Mouse (Mus musculus): ENCODE results near the gene Hmga1b. TPM values are rescaled to one million over a fixed set of nuclear protein-coding genes. Genes with fewer than 3 reads are reported as not detected.
A peak's percentile ranks its signal among the peaks of the same experiment; 100 is the strongest.

The Hmga1b gene
- polyA plus RNA-seq, 1 experiment from 2014 or later = 1.7 TPM

DNA sequence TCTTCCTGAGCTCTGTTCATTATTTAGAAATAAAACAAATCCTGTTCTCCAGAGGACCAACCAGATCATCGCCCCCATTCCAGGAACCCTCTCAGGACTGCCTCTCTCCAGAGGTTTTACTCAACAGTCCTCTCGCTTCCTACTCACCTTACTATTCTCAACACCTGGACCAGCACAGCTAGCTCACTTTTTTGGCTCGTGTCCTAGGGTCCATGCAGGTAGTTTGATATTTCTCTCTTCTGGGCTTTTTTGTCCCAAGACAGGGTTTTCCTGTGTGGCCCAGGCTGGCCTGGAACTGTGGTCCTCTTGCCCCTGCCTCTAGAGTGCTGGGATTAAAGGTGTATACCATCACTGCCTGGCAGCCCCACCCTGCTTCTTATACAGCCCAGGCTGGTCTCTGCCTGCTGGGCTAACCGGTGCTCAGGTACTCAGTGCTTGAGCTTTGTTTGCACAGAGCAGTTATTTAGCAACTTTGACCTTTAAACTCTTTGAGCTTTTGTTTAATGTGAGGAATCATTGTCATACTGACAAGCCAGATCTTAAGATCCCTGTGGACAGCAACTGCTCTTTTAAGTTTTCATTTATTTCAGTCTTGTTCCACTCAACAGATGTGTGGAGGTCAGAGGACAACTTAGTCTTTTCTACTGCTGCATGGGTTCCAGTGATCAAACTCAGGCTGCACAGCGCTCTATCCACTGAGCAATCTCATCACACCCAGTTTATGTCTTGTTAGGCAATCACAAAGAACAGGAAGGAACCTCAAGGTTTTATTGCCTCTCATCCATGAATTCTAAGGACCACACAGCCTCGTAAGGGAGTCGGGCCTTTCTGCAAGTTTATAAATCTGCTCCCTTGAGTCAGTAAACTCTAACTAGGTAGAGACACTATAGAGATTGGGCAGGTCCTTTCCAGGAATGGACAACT, 43.0 kb downstream of the Hmga1b start:
- ATAC-seq = 0 out of 2 replicates have a peak, but pooled peaks have one; percentile 20
- no peaks in the 10 kb centered on the region for H3K4me1 ChIP-seq (replicated peaks; ENCODE audit: control insufficient read depth, insufficient read depth, low read length)
- H3K27ac ChIP-seq (ENCODE audit: low read length) = no peak overlapping the region
- 87% methylated on average over 7 of the region's 7 CpGs for WGBS
- no peak overlapping the region for H3K4me2 ChIP-seq (ENCODE audit: low read length)
- no peaks in the 10 kb centered on the region for H3K27me3 ChIP-seq (replicated peaks; ENCODE audit: control insufficient read depth, insufficient read depth, low read length)
- no peak overlapping the region for H3K9ac ChIP-seq (replicated peaks; ENCODE audit: low read depth, low read length)
- peaks cover 31% of the 10 kb centered on the region for H3K36me3 ChIP-seq (ENCODE audit: control insufficient read depth, insufficient read depth)
- no peak overlapping the region for H3K4me3 ChIP-seq (replicated peaks; ENCODE audit: low read length)
- no peaks in the 10 kb centered on the region for H3K9me3 ChIP-seq (ENCODE audit: control insufficient read depth, low read length)

DNA sequence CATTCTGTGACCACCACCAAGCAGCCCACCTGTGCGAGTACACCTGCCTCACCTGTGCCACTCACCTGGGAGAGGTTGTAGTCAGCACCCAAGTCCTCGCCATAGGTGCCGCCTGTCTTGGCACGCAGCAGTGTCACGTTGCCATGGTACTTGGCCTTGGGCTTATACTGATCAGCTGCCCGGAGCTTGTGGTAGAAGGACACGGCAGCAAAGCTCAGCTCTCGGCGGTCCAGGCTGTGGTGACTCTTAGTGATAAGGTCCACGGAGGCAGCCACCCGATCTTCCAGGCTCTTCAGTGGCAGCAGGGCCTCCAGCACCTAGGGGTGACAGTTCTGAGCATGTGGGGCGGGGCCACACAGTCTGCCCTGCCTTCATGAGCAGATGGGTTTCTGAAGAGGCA, 45.4 kb downstream of the Hmga1b start:
- Histone ChIP-seq H3K27ac (ENCODE audit: low read length) (no peak overlapping the region), H3K4me1 (replicated peaks; ENCODE audit: control insufficient read depth, insufficient read depth, low read length) (no peaks in the 10 kb centered on the region), H3K4me3 (replicated peaks; ENCODE audit: low read length) (no peak overlapping the region), H3K4me2 (ENCODE audit: low read length) (no peak overlapping the region), H3K36me3 (ENCODE audit: control insufficient read depth, insufficient read depth) (peaks cover 54% of the 10 kb centered on the region), H3K9ac (replicated peaks; ENCODE audit: low read depth, low read length) (no peak overlapping the region), H3K9me3 (ENCODE audit: control insufficient read depth, low read length) (no peaks in the 10 kb centered on the region), H3K27me3 (replicated peaks; ENCODE audit: control insufficient read depth, insufficient read depth, low read length) (no peaks in the 10 kb centered on the region)
- no peak for ATAC-seq
- 94% methylated on average over 12 of the region's 12 CpGs for WGBS

DNA sequence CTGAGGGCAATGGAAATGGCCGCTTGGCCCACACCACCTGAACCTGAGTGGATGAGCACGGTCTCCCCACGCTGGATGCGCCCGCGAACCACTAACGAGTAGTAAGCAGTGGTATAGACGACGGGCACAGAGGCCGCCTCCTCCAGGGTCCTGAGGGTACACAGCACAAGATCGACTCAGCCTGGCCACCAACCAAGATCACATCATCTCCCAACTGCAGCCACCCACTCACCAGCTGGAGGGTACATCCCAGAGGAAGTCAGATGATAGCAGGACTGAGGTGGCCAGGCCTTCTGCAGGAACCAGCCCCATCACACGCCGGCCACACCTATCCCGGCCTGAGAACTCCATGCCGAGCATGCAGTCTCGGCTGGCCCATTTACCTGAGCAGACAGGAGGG, 49.5 kb downstream of the Hmga1b start:
- WGBS = 94% methylated on average over 16 of the region's 16 CpGs
- no peak for ATAC-seq
- no peaks in the 10 kb centered on the region for H3K27me3 ChIP-seq (replicated peaks; ENCODE audit: control insufficient read depth, insufficient read depth, low read length)
- no peak overlapping the region for H3K27ac ChIP-seq (ENCODE audit: low read length)
- H3K9me3 ChIP-seq (ENCODE audit: control insufficient read depth, low read length) = no peaks in the 10 kb centered on the region
- H3K4me3 ChIP-seq (replicated peaks; ENCODE audit: low read length) = no peak overlapping the region
- H3K4me1 ChIP-seq (replicated peaks; ENCODE audit: control insufficient read depth, insufficient read depth, low read length) = no peaks in the 10 kb centered on the region
- no peak overlapping the region for H3K4me2 ChIP-seq (ENCODE audit: low read length)
- H3K9ac ChIP-seq (replicated peaks; ENCODE audit: low read depth, low read length) = no peak overlapping the region
- peaks cover 88% of the 10 kb centered on the region for H3K36me3 ChIP-seq (ENCODE audit: control insufficient read depth, insufficient read depth)

Other genes with a start within 250 kb of the Hmga1b start
- 0.43 TPM in 1 of 2 replicates, not detected in the other for gene Gcgr, start 232.1 kb upstream of the Hmga1b start, polyA plus RNA-seq (2015; fragmentation: Nextera tagmentation; extraction: Ambion mirVana)
- gene Mcrip1, start 213.1 kb upstream of the Hmga1b start, polyA plus RNA-seq (2015; fragmentation: Nextera tagmentation; extraction: Ambion mirVana) = 222 and 241 TPM in 2 replicates
- gene Ppp1r27, start 211.7 kb upstream of the Hmga1b start, polyA plus RNA-seq (2015; fragmentation: Nextera tagmentation; extraction: Ambion mirVana) = not detected in 2 replicates
- 238 and 265 TPM in 2 replicates for gene P4hb, start 189.5 kb upstream of the Hmga1b start, polyA plus RNA-seq (2015; fragmentation: Nextera tagmentation; extraction: Ambion mirVana)
- 477 and 485 TPM in 2 replicates for gene Arhgdia, start 181.2 kb upstream of the Hmga1b start, polyA plus RNA-seq (2015; fragmentation: Nextera tagmentation; extraction: Ambion mirVana)
- gene Alyref, start 164.4 kb upstream of the Hmga1b start, polyA plus RNA-seq (2015; fragmentation: Nextera tagmentation; extraction: Ambion mirVana) = 287 and 320 TPM in 2 replicates
- 178 and 192 TPM in 2 replicates for gene Anapc11, start 164.4 kb upstream of the Hmga1b start, polyA plus RNA-seq (2015; fragmentation: Nextera tagmentation; extraction: Ambion mirVana)
- gene Npb, start 154.3 kb upstream of the Hmga1b start, polyA plus RNA-seq (2015; fragmentation: Nextera tagmentation; extraction: Ambion mirVana) = not detected in 2 replicates
- gene Pcyt2, start 144.9 kb upstream of the Hmga1b start, polyA plus RNA-seq (2015; fragmentation: Nextera tagmentation; extraction: Ambion mirVana) = 175 and 234 TPM in 2 replicates
- 50.2 and 50.6 TPM in 2 replicates for gene Sirt7, start 137.6 kb upstream of the Hmga1b start, polyA plus RNA-seq (2015; fragmentation: Nextera tagmentation; extraction: Ambion mirVana)
- gene Mafg, start 129.2 kb upstream of the Hmga1b start, polyA plus RNA-seq (2015; fragmentation: Nextera tagmentation; extraction: Ambion mirVana) = 39.9 and 40.1 TPM in 2 replicates
- gene Pycr1, start 119.0 kb upstream of the Hmga1b start, polyA plus RNA-seq (2015; fragmentation: Nextera tagmentation; extraction: Ambion mirVana) = 34.9 and 36.5 TPM in 2 replicates
- 0.75 TPM in 1 of 2 replicates, not detected in the other for gene Myadml2, start 114.6 kb upstream of the Hmga1b start, polyA plus RNA-seq (2015; fragmentation: Nextera tagmentation; extraction: Ambion mirVana)
- 0.67 and 0.77 TPM in 2 replicates for gene Notum, start 101.6 kb upstream of the Hmga1b start, polyA plus RNA-seq (2015; fragmentation: Nextera tagmentation; extraction: Ambion mirVana)
- 132 and 158 TPM in 2 replicates for gene Aspscr1, start 89.8 kb upstream of the Hmga1b start, polyA plus RNA-seq (2015; fragmentation: Nextera tagmentation; extraction: Ambion mirVana)
- 82.8 and 95.0 TPM in 2 replicates for gene Cenpx, start 49.1 kb upstream of the Hmga1b start, polyA plus RNA-seq (2015; fragmentation: Nextera tagmentation; extraction: Ambion mirVana)
- gene Lrrc45, start 48.9 kb upstream of the Hmga1b start, polyA plus RNA-seq (2015; fragmentation: Nextera tagmentation; extraction: Ambion mirVana) = 91.0 and 118 TPM in 2 replicates
- gene Rac3, start 41.3 kb upstream of the Hmga1b start, polyA plus RNA-seq (2015; fragmentation: Nextera tagmentation; extraction: Ambion mirVana) = 251 and 347 TPM in 2 replicates
- gene Dcxr, start 35.5 kb upstream of the Hmga1b start, polyA plus RNA-seq (2015; fragmentation: Nextera tagmentation; extraction: Ambion mirVana) = 7.6 TPM in 2 replicates
- 0.92 and 4.8 TPM in 2 replicates for gene Cbr2, start 30.7 kb upstream of the Hmga1b start, polyA plus RNA-seq (2015; fragmentation: Nextera tagmentation; extraction: Ambion mirVana)
- 95.2 and 119 TPM in 2 replicates for gene Rfng, start 21.4 kb downstream of the Hmga1b start, polyA plus RNA-seq (2015; fragmentation: Nextera tagmentation; extraction: Ambion mirVana)
- gene Gps1, start 21.5 kb downstream of the Hmga1b start, polyA plus RNA-seq (2015; fragmentation: Nextera tagmentation; extraction: Ambion mirVana) = 287 and 305 TPM in 2 replicates
- 53.4 and 56.9 TPM in 2 replicates for gene Dus1l, start 33.6 kb downstream of the Hmga1b start, polyA plus RNA-seq (2015; fragmentation: Nextera tagmentation; extraction: Ambion mirVana)
- 92.0 and 97.4 TPM in 2 replicates for gene Fasn, start 61.8 kb downstream of the Hmga1b start, polyA plus RNA-seq (2015; fragmentation: Nextera tagmentation; extraction: Ambion mirVana)
- 7.3 and 8.8 TPM in 2 replicates for gene Ccdc57, start 170.1 kb downstream of the Hmga1b start, polyA plus RNA-seq (2015; fragmentation: Nextera tagmentation; extraction: Ambion mirVana)
- gene Slc16a3, start 185.7 kb downstream of the Hmga1b start, polyA plus RNA-seq (2015; fragmentation: Nextera tagmentation; extraction: Ambion mirVana) = 7.7 and 9.5 TPM in 2 replicates
- gene Csnk1d, start 228.5 kb downstream of the Hmga1b start, polyA plus RNA-seq (2015; fragmentation: Nextera tagmentation; extraction: Ambion mirVana) = 146 and 149 TPM in 2 replicates